Mouse (Mus musculus): ENCODE results near the gene Cmtm5. TPM values are rescaled to one million over a fixed set of nuclear protein-coding genes. Genes with fewer than 3 reads are reported as not detected.
A peak's percentile ranks its signal among the peaks of the same experiment; 100 is the strongest.

The Cmtm5 gene
- not detected for polyA plus RNA-seq (2012; fragmentation: generic; extraction: Trizol)
- long read RNA-seq, experiment 1 = 0 reads
- long read RNA-seq, experiment 2 = 0 reads

- peaks cover 15% of the 10 kb centered on the region for H3K27me3 ChIP-seq (ENCODE audit: control insufficient read depth, insufficient read depth, insufficient read length)
- no peaks in the 10 kb centered on the region for H3K79me2 ChIP-seq (ENCODE audit: control insufficient read depth, insufficient read depth)
- TF ChIP-seq MAX (IDR thresholded peaks at IDR 0.05) (no peak), CEBPB (IDR thresholded peaks at IDR 0.05; ENCODE audit: low read depth) (no peak), USF1 (IDR thresholded peaks at IDR 0.05; ENCODE audit: low read depth) (no peak), CTCF (IDR thresholded peaks at IDR 0.05; ENCODE audit: control insufficient read depth, insufficient read depth, insufficient read length) (no peak), FOSL1 (IDR thresholded peaks at IDR 0.05; ENCODE audit: insufficient read depth, low read length, poor library complexity, severe bottlenecking) (no peak), MYOG (IDR thresholded peaks at IDR 0.05; ENCODE audit: control insufficient read depth, extremely low read depth, insufficient read length) (no peak), MYOD1 (IDR thresholded peaks at IDR 0.05; ENCODE audit: control insufficient read depth, insufficient read length, low read depth) (no peak)
- no peak within 1 kb of the TSS for H3K4me3 ChIP-seq (ENCODE audit: insufficient read depth, poor library complexity, severe bottlenecking)
- no peak within 1 kb of the TSS for H3ac ChIP-seq (ENCODE audit: control insufficient read depth, insufficient read length, low read depth)
- no peaks in the 10 kb centered on the region for H3K79me3 ChIP-seq (ENCODE audit: low read depth)
- H3K36me3 ChIP-seq (ENCODE audit: control insufficient read depth, insufficient read depth) = no peaks in the 10 kb centered on the region
Observed at GRCm38 (mm10) chr14:54935904-54936830, at the start of gene Cmtm5. Gene Cmtm5 (plus strand): TSS chr14:54936261.

DNA sequence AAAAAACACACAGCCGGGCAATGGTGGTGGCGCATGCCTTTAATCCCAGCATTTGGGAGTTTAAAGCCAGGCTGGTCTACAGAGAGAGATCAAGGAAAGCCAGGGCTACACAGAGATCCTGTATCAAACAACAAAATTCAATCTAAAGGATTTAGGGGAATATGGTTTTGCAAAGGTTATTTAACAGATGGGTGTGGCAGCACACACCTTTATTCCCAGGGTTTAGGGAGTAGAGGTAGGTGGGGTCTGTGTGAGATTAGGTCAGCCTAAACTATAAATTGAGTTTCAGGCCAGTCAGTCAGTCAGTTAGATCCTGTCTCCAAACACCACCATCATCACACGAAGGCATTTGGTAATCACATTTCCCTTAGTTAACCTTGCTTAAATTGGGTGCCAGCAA, 43.9 kb upstream of the Cmtm5 start, which contains the start of gene Pabpn1:
TSS of gene Pabpn1 (plus strand) at position 301 of the 400 bp plus-strand sequence.
- Histone ChIP-seq H3K36me3 (ENCODE audit: control insufficient read depth, insufficient read depth) (peaks cover 19% of the 10 kb centered on the region), H3K27me3 (ENCODE audit: control insufficient read depth, insufficient read depth, insufficient read length) (no peaks in the 10 kb centered on the region), H3K79me2 (ENCODE audit: control insufficient read depth, insufficient read depth) (peaks cover 31% of the 10 kb centered on the region), H3ac (ENCODE audit: control insufficient read depth, insufficient read length, low read depth) (no peak within 1 kb of the TSS), H3K79me3 (ENCODE audit: low read depth) (peaks cover 25% of the 10 kb centered on the region), H3K4me3 (ENCODE audit: insufficient read depth, poor library complexity, severe bottlenecking) (peak within 1 kb of the TSS; percentile 12)
- TF ChIP-seq MYOG (IDR thresholded peaks at IDR 0.05; ENCODE audit: control insufficient read depth, extremely low read depth, insufficient read length) = no peak
- TF ChIP-seq FOSL1 (IDR thresholded peaks at IDR 0.05; ENCODE audit: insufficient read depth, low read length, poor library complexity, severe bottlenecking) = no peak
- no peak for TF ChIP-seq CEBPB (IDR thresholded peaks at IDR 0.05; ENCODE audit: low read depth)
- TF ChIP-seq USF1 (IDR thresholded peaks at IDR 0.05; ENCODE audit: low read depth) = no peak
- no peak for TF ChIP-seq MYOD1 (IDR thresholded peaks at IDR 0.05; ENCODE audit: control insufficient read depth, insufficient read length, low read depth)
- TF ChIP-seq CTCF (IDR thresholded peaks at IDR 0.05; ENCODE audit: control insufficient read depth, insufficient read depth, insufficient read length) = no peak
- no peak for TF ChIP-seq MAX (IDR thresholded peaks at IDR 0.05)

- no peaks in the 10 kb centered on the region for H3K27me3 ChIP-seq (ENCODE audit: control insufficient read depth, insufficient read depth, insufficient read length)
- H3K36me3 ChIP-seq (ENCODE audit: control insufficient read depth, insufficient read depth) = peaks cover 29% of the 10 kb centered on the region
- no peak overlapping the region for H3ac ChIP-seq (ENCODE audit: control insufficient read depth, insufficient read length, low read depth)
- peak overlapping the region; percentile 79 for H3K4me3 ChIP-seq (ENCODE audit: insufficient read depth, poor library complexity, severe bottlenecking)
- H3K79me3 ChIP-seq (ENCODE audit: low read depth) = peaks cover 25% of the 10 kb centered on the region
- TF ChIP-seq MYOD1 (IDR thresholded peaks at IDR 0.05; ENCODE audit: control insufficient read depth, insufficient read length, low read depth) (no peak), FOSL1 (IDR thresholded peaks at IDR 0.05; ENCODE audit: insufficient read depth, low read length, poor library complexity, severe bottlenecking) (no peak), MAX (IDR thresholded peaks at IDR 0.05) (peak; percentile 10)
- H3K79me2 ChIP-seq (ENCODE audit: control insufficient read depth, insufficient read depth) = peaks cover 33% of the 10 kb centered on the region
Observed at GRCm38 (mm10) chr14:54893651-54894181, 42.3 kb upstream of the Cmtm5 start.

- TF ChIP-seq FOSL1 (IDR thresholded peaks at IDR 0.05; ENCODE audit: insufficient read depth, low read length, poor library complexity, severe bottlenecking) = no peak
- no peak for TF ChIP-seq MAX (IDR thresholded peaks at IDR 0.05)
- no peak for TF ChIP-seq MYOD1 (IDR thresholded peaks at IDR 0.05; ENCODE audit: control insufficient read depth, insufficient read length, low read depth)
- no peak for TF ChIP-seq CEBPB (IDR thresholded peaks at IDR 0.05; ENCODE audit: low read depth)
- TF ChIP-seq CTCF (IDR thresholded peaks at IDR 0.05; ENCODE audit: control insufficient read depth, insufficient read depth, insufficient read length) = no peak
- TF ChIP-seq MYOG (IDR thresholded peaks at IDR 0.05; ENCODE audit: control insufficient read depth, extremely low read depth, insufficient read length) = no peak
- no peak for TF ChIP-seq USF1 (IDR thresholded peaks at IDR 0.05; ENCODE audit: low read depth)
- Histone ChIP-seq H3K27me3 (ENCODE audit: control insufficient read depth, insufficient read depth, insufficient read length) (no peaks in the 10 kb centered on the region), H3K4me3 (ENCODE audit: insufficient read depth, poor library complexity, severe bottlenecking) (peak overlapping the region; percentile 79), H3K36me3 (ENCODE audit: control insufficient read depth, insufficient read depth) (peaks cover 34% of the 10 kb centered on the region), H3ac (ENCODE audit: control insufficient read depth, insufficient read length, low read depth) (peak overlapping the region; percentile 83), H3K79me2 (ENCODE audit: control insufficient read depth, insufficient read depth) (peaks cover 33% of the 10 kb centered on the region), H3K79me3 (ENCODE audit: low read depth) (peaks cover 25% of the 10 kb centered on the region)
Observed at GRCm38 (mm10) chr14:54894296-54895151, 41.5 kb upstream of the Cmtm5 start.

- Histone ChIP-seq H3ac (ENCODE audit: control insufficient read depth, insufficient read length, low read depth) (no peak overlapping the region), H3K4me3 (ENCODE audit: insufficient read depth, poor library complexity, severe bottlenecking) (no peak overlapping the region), H3K79me3 (ENCODE audit: low read depth) (peaks cover 25% of the 10 kb centered on the region), H3K79me2 (ENCODE audit: control insufficient read depth, insufficient read depth) (peaks cover 33% of the 10 kb centered on the region), H3K36me3 (ENCODE audit: control insufficient read depth, insufficient read depth) (peaks cover 40% of the 10 kb centered on the region), H3K27me3 (ENCODE audit: control insufficient read depth, insufficient read depth, insufficient read length) (no peaks in the 10 kb centered on the region)
- no peak for TF ChIP-seq CEBPB (IDR thresholded peaks at IDR 0.05; ENCODE audit: low read depth)
- TF ChIP-seq USF1 (IDR thresholded peaks at IDR 0.05; ENCODE audit: low read depth) = no peak
- TF ChIP-seq MYOG (IDR thresholded peaks at IDR 0.05; ENCODE audit: control insufficient read depth, extremely low read depth, insufficient read length) = no peak
Observed at GRCm38 (mm10) chr14:54897445-54897844, 38.6 kb upstream of the Cmtm5 start.

Measured in C2C12 (cell line).